Mouse (Mus musculus): ENCODE measurements at regions not wholly inside any gene's neighbourhood (a gene's known extent, or its start where the extent isn't known, plus 50 kb on each side); places are given as distances from the start of the nearest gene placed in this dataset.

DNA sequence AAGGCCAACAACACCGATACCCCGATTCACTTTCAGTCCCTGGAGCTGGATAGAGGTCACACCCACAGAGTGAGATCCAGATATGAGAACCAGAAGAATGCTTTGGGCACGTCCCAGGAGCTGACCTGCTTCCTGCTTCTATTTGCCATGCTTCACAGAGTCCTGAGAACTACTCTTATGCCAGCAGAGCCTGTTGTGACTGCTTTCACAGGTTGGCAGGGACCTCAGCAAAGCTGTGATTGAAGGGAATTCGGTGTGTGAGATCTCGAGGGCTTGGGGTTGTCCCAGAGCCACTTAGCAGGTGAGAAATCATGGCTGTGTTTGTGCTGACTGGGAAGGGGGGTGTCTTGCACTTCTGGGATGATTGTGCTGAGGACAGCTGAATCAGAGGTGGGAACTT, 197.5 kb upstream of the Kif2a start:
- H3K9ac ChIP-seq (ENCODE audit: control insufficient read depth, low read depth, low read length, poor library complexity, severe bottlenecking) = no peak overlapping the region
- H3K9me3 ChIP-seq (replicated peaks; ENCODE audit: insufficient read depth, low read length) = no peaks in the 10 kb centered on the region
- no peak for DNase-seq (ENCODE audit: low read depth, low spot score)

DNA sequence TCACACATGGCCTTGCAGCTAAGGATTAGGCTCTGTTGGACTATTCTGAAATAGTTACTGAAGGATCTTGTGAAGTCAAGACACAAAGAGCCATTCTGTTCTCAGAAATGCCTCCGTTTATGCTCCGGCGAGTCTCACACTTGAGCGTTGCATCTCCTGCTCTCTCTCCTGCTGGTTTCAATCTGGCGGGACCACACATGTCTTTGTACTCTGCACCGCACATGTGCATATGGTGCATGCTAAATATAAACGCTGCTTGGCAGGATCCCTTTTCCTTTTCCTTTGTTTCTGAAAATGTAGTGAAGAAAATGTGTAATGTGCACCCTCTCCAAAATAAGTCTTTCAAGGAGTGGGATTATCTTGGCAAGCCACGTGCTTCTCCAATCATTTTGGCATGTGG, 196.4 kb upstream of the Kif2a start:
- no peaks in the 10 kb centered on the region for H3K36me3 ChIP-seq (ENCODE audit: control insufficient read depth in 1 of 2, insufficient read depth in 2 of 2, low read length in 2 of 2)
- DNase-seq (ENCODE audit: low read depth, low spot score) = no peak
- TF ChIP-seq USF1 (IDR thresholded peaks at IDR 0.05; ENCODE audit: low read depth, low read length) = no peak
- no peak for TF ChIP-seq BHLHE40 (IDR thresholded peaks at IDR 0.05; ENCODE audit: borderline replicate concordance, low read depth, low read length)
- TF ChIP-seq GABPA (IDR thresholded peaks at IDR 0.05; ENCODE audit: low read depth, low read length) = no peak
- no peak for TF ChIP-seq GATA1 (IDR thresholded peaks at IDR 0.05; ENCODE audit: low read depth, low read length)
- TF ChIP-seq TBP (IDR thresholded peaks at IDR 0.05; ENCODE audit: low read depth, low read length) = no peak
- no peak for TF ChIP-seq EP300 (IDR thresholded peaks at IDR 0.05; ENCODE audit: low read depth in 1 of 2, low read length in 2 of 2)
- no peak for TF ChIP-seq MAX (IDR thresholded peaks at IDR 0.05; ENCODE audit: low read length)
- no peak for TF ChIP-seq ZC3H11A (IDR thresholded peaks at IDR 0.05; ENCODE audit: low read depth, low read length)
- no peak for TF ChIP-seq POLR2AphosphoS5 (IDR thresholded peaks at IDR 0.05; ENCODE audit: borderline replicate concordance, low read depth, low read length)
- TF ChIP-seq MYC (IDR thresholded peaks at IDR 0.05; ENCODE audit: low read depth, low read length) = no peak
- no peak for TF ChIP-seq ZMIZ1 (IDR thresholded peaks at IDR 0.05; ENCODE audit: low read depth, low read length)
- TF ChIP-seq POLR2A (IDR thresholded peaks at IDR 0.05; ENCODE audit: control insufficient read depth in 1 of 2, insufficient read depth in 1 of 2, low read depth in 1 of 2, low read length in 2 of 2, poor library complexity in 1 of 2) = no peak
- TF ChIP-seq TCF12 (IDR thresholded peaks at IDR 0.05; ENCODE audit: low read depth, low read length) = no peak
- no peak for TF ChIP-seq TAL1 (IDR thresholded peaks at IDR 0.05; ENCODE audit: low read length)
- no peak for TF ChIP-seq USF2 (IDR thresholded peaks at IDR 0.05; ENCODE audit: borderline replicate concordance in 1 of 2, insufficient read depth in 1 of 2, low read depth in 1 of 2, low read length in 2 of 2)
- TF ChIP-seq MYB (IDR thresholded peaks at IDR 0.05; ENCODE audit: low read depth, low read length) = no peak
- H3K79me2 ChIP-seq (ENCODE audit: control insufficient read depth, insufficient read depth, low read length, poor library complexity) = no peaks in the 10 kb centered on the region
- no peak overlapping the region for H3K4me3 ChIP-seq (ENCODE audit: control insufficient read depth in 1 of 2, insufficient read depth in 1 of 2, low read depth in 2 of 2, low read length in 2 of 2)
- no peaks in the 10 kb centered on the region for H3K9me3 ChIP-seq (replicated peaks; ENCODE audit: insufficient read depth, low read length)
- no peak overlapping the region for H3K9ac ChIP-seq (ENCODE audit: control insufficient read depth, low read depth, low read length, poor library complexity, severe bottlenecking)
- peaks cover 8% of the 10 kb centered on the region in 2 experiments; a peak in 3 of 4 replicates for H3K27me3 ChIP-seq (ENCODE audit: control insufficient read depth in 1 of 2, insufficient read depth in 2 of 2, low read length in 2 of 2)
- no peaks in the 10 kb centered on the region for H3K4me1 ChIP-seq (ENCODE audit: control insufficient read depth in 1 of 2, insufficient read depth in 2 of 2, low read length in 2 of 2)
- no peak overlapping the region for H3K27ac ChIP-seq (ENCODE audit: control insufficient read depth, low read depth, low read length)

More for the DNA sequence above, 197.5 kb upstream of the Kif2a start:
- Histone ChIP-seq H3K4me1 (ENCODE audit: control insufficient read depth in 1 of 2, insufficient read depth in 2 of 2, low read length in 2 of 2) (no peaks in the 10 kb centered on the region), H3K4me3 (ENCODE audit: control insufficient read depth in 1 of 2, insufficient read depth in 1 of 2, low read depth in 2 of 2, low read length in 2 of 2) (no peak overlapping the region), H3K79me2 (ENCODE audit: control insufficient read depth, insufficient read depth, low read length, poor library complexity) (no peaks in the 10 kb centered on the region), H3K27me3 (ENCODE audit: control insufficient read depth in 1 of 2, insufficient read depth in 2 of 2, low read length in 2 of 2) (peaks cover 6 to 8% of the 10 kb centered on the region in 2 experiments; a peak in 3 of 4 replicates), H3K36me3 (ENCODE audit: control insufficient read depth in 1 of 2, insufficient read depth in 2 of 2, low read length in 2 of 2) (no peaks in the 10 kb centered on the region), H3K27ac (ENCODE audit: control insufficient read depth, low read depth, low read length) (no peak overlapping the region)
- TF ChIP-seq RAD21 (IDR thresholded peaks at IDR 0.05; ENCODE audit: low read depth, low read length) (no peak), CTCF (IDR thresholded peaks at IDR 0.05 in 2 of 3, conservative IDR thresholded peaks at IDR 0.05 in 1 of 3; ENCODE audit: control insufficient read depth in 1 of 3, insufficient read depth in 1 of 3, low read depth in 2 of 3, low read length in 3 of 3, poor library complexity in 1 of 3, severe bottlenecking in 1 of 3) (no peak), GABPA (IDR thresholded peaks at IDR 0.05; ENCODE audit: low read depth, low read length) (no peak), NRF1 (IDR thresholded peaks at IDR 0.05; ENCODE audit: insufficient read depth, low read depth, low read length, poor library complexity, severe bottlenecking) (no peak), MAFK (IDR thresholded peaks at IDR 0.05; ENCODE audit: borderline replicate concordance, low read depth, low read length) (no peak), MEF2A (IDR thresholded peaks at IDR 0.05; ENCODE audit: extremely low read depth, insufficient replicate concordance, low read depth, low read length, poor library complexity, severe bottlenecking) (no peak)
